Mouse (Mus musculus): ENCODE results near the gene Il6ra. TPM values are rescaled to one million over a fixed set of nuclear protein-coding genes. Genes with fewer than 3 reads are reported as not detected.
A peak's percentile ranks its signal among the peaks of the same experiment; 100 is the strongest.

Il6ra gene
- total and polyA plus RNA-seq, 2 experiments from 2014 or later, result 0.99 to 1.8 TPM

DNA sequence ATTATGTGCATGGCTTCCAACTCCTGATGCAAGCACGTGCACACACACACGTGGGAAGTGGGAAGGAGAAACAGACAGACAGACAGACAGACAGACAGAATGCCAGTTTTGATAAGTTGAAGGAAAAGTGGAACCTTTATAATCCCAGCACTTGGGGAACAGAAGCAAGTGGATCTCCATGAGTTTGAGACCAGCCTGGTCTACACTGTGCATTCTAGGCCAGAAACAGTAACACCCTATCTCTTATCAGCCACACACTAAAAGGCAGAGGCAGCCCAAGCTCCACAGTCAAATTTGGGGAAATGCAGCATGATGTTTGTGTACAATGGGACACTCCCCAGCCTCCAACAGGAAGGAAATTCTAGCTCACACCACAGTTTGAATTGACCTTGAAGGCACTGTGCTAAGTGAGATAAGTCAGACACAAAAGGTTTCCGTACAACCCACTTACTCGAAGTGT is 29.4 kb downstream of the Il6ra start:
- peaks cover 9% of the 10 kb centered on the region; the same call in 1 of the 2 replicates for H3K27me3 ChIP-seq (ENCODE audit: insufficient read depth, low read length)
- ATAC-seq (ENCODE audit: low FRiP score), result no peak
- no peaks in the 10 kb centered on the region for H3K9me3 ChIP-seq (ENCODE audit: low read length)
- 87% methylated on average over 4 of the region's 4 CpGs for WGBS
- no peak for TF ChIP-seq CTCF (IDR thresholded peaks at IDR 0.05)
- H3K4me2 ChIP-seq (ENCODE audit: low read depth, low read length, poor library complexity, severe bottlenecking), result no peak overlapping the region
- H3K27ac ChIP-seq (ENCODE audit: low read depth, low read length), result no peak overlapping the region
- no peaks in the 10 kb centered on the region for H3K36me3 ChIP-seq (ENCODE audit: insufficient read depth, low read length)
- no peak for DNase-seq (ENCODE audit: low spot score)
- no peak overlapping the region for H3K4me3 ChIP-seq (ENCODE audit: low read depth, low read length)
- no peaks in the 10 kb centered on the region for H3K4me1 ChIP-seq (ENCODE audit: insufficient read depth, low read length)
- H3K9ac ChIP-seq (replicated peaks; ENCODE audit: low read length, poor library complexity, severe bottlenecking), result no peak overlapping the region

DNA sequence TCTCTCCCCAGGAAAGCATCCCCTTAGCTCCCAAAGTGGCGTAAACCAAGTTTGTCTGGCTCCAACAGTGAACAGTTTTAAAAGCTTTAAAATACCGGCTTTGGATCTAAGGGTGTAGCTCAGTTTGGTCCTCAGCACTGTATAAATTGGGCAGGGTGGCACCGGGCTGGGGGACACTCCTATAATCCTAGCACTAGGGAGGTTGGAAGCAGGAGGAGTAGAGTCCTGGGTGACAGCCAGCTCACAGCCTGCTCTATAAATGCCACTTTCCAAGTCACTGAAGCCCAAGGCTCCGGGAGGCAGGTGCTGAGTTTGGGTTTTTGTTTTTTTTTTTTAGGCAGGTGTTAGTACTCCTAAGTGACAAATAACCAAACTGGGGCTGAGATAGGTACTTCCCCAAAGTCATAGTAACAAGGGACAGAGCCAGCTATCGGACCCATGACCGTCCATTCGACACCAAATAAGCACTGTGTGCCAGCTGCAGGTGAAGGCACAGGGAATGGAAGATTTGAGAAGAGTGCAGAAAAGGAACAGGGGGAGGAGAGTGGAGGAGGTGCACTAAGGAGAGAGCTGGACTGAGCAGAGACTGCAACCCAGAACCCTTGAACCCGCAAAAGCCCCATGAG is 30.3 kb downstream of the Il6ra start:
- H3K4me1 ChIP-seq (ENCODE audit: insufficient read depth, low read length), result no peaks in the 10 kb centered on the region
- no peak overlapping the region for H3K9ac ChIP-seq (replicated peaks; ENCODE audit: low read length, poor library complexity, severe bottlenecking)
- no peaks in the 10 kb centered on the region for H3K9me3 ChIP-seq (ENCODE audit: low read length)
- 73% methylated on average over 8 of the region's 8 CpGs for WGBS
- ATAC-seq (ENCODE audit: low FRiP score) (no peak), DNase-seq (ENCODE audit: low spot score) (no peak)
- H3K27me3 ChIP-seq (ENCODE audit: insufficient read depth, low read length), result peaks cover 9% of the 10 kb centered on the region; the same call in 1 of the 2 replicates
- H3K4me3 ChIP-seq (ENCODE audit: low read depth, low read length), result no peak overlapping the region
- no peak overlapping the region for H3K27ac ChIP-seq (ENCODE audit: low read depth, low read length)
- TF ChIP-seq CTCF (IDR thresholded peaks at IDR 0.05), result no peak
- no peak overlapping the region for H3K4me2 ChIP-seq (ENCODE audit: low read depth, low read length, poor library complexity, severe bottlenecking)
- H3K36me3 ChIP-seq (ENCODE audit: insufficient read depth, low read length), result no peaks in the 10 kb centered on the region

DNA sequence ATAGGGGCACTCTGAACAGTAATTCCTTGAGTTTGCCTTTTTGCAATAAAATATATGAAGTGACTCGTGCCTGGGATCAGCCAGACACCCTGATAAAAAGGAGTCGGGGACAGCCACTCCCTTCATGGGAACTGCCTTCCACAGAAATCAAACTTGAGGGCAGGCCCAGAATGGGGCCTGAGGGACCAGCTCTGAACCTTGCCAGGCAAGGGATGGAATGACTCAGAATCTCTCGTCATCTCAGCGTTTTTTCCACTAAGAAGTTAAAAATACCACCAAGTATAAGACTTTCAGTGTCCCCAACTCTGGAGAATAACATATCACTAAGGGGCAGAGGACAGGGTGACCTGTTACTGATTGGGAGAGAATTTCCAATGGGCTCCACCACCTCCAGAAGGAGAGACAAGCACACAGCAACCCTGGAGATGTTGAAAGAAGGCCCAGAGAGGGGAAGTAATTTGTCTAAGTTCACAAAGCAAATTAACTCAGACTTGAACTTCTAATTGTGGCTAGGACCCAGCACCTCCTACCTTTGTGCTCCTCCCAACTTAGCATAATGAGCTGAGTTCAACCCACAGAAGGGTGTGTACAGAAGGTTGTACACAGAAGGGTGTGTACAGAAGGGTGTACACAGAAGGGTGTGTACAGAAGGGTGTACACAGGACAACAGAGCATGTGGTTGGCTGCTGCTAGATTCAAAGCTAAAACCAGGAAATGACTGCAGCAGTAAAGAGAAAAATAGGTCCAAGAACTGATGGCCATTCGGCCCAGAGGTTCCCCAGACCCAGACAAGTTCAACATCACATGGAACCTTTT is 32.8 kb downstream of the Il6ra start:
- no peaks in the 10 kb centered on the region for H3K36me3 ChIP-seq (ENCODE audit: insufficient read depth, low read length)
- H3K9me3 ChIP-seq (ENCODE audit: low read length), result no peaks in the 10 kb centered on the region
- no peak for DNase-seq (ENCODE audit: low spot score)
- TF ChIP-seq CTCF (IDR thresholded peaks at IDR 0.05), result no peak
- no peaks in the 10 kb centered on the region for H3K4me1 ChIP-seq (ENCODE audit: insufficient read depth, low read length)
- H3K9ac ChIP-seq (replicated peaks; ENCODE audit: low read length, poor library complexity, severe bottlenecking), result no peak overlapping the region
- H3K27ac ChIP-seq (ENCODE audit: low read depth, low read length), result no peak overlapping the region
- WGBS, result 79% methylated on average over 5 of the region's 5 CpGs
- no peak overlapping the region for H3K4me2 ChIP-seq (ENCODE audit: low read depth, low read length, poor library complexity, severe bottlenecking)
- no peak for ATAC-seq (ENCODE audit: low FRiP score)
- peaks cover 13% of the 10 kb centered on the region; the same call in 1 of the 2 replicates for H3K27me3 ChIP-seq (ENCODE audit: insufficient read depth, low read length)
- no peak overlapping the region for H3K4me3 ChIP-seq (ENCODE audit: low read depth, low read length)

DNA sequence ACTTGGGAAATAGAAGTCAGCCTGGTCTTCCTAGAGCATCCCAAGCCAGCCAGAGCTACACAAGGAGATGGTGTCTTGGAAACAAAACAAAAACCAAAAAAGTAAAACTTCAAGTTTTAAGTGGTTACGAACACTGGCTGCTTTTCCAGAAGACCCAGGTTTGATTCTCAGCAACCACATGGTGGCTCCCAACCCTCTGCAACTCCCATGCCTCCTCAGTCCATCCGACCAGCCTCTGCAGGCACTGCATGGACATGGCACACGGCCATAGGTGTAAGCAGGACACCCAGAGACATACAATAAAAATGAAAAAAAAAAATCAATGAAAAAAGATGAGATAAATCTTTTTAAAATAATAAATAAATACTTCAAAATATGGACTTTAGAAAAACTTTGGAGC is 33.7 kb downstream of the Il6ra start:
- no peak overlapping the region for H3K4me2 ChIP-seq (ENCODE audit: low read depth, low read length, poor library complexity, severe bottlenecking)
- DNase-seq (ENCODE audit: low spot score) (no peak), ATAC-seq (ENCODE audit: low FRiP score) (no peak)
- peak; percentile 14; the same call in 1 of the 2 replicates for TF ChIP-seq CTCF (IDR thresholded peaks at IDR 0.05)
- 72% methylated on average over 3 of the region's 3 CpGs for WGBS
- no peak overlapping the region for H3K27ac ChIP-seq (ENCODE audit: low read depth, low read length)
- H3K36me3 ChIP-seq (ENCODE audit: insufficient read depth, low read length), result no peaks in the 10 kb centered on the region
- H3K4me3 ChIP-seq (ENCODE audit: low read depth, low read length), result no peak overlapping the region
- H3K4me1 ChIP-seq (ENCODE audit: insufficient read depth, low read length), result no peaks in the 10 kb centered on the region
- peaks cover 13% of the 10 kb centered on the region; the same call in 1 of the 2 replicates for H3K27me3 ChIP-seq (ENCODE audit: insufficient read depth, low read length)
- H3K9me3 ChIP-seq (ENCODE audit: low read length), result no peaks in the 10 kb centered on the region
- H3K9ac ChIP-seq (replicated peaks; ENCODE audit: low read length, poor library complexity, severe bottlenecking), result no peak overlapping the region

DNA sequence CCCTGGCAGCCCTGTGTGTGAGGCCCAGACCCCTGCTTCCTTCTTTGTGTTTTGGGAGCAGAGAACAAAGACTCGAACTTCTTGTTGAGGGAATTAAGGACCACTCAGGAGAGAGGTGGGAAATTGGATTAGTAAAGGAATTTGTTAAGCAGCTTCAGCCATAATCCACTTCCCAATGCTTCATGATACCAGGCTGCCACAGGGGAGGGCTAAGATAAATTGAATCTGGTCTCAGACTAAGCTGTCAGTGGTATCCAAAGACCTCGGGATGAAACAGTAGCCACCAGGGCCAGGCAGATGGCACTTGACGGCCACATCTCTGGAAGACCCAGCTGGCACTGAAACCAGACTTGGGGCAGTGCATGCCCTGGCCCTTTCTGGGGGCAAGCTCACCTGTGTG is 34.5 kb downstream of the Il6ra start:
- H3K9me3 ChIP-seq (ENCODE audit: low read length), result no peaks in the 10 kb centered on the region
- ATAC-seq (ENCODE audit: low FRiP score), result no peak
- H3K4me2 ChIP-seq (ENCODE audit: low read depth, low read length, poor library complexity, severe bottlenecking), result no peak overlapping the region
- WGBS, result 7% methylated on average over 3 of the region's 3 CpGs
- H3K36me3 ChIP-seq (ENCODE audit: insufficient read depth, low read length), result no peaks in the 10 kb centered on the region
- no peak overlapping the region for H3K4me3 ChIP-seq (ENCODE audit: low read depth, low read length)
- H3K9ac ChIP-seq (replicated peaks; ENCODE audit: low read length, poor library complexity, severe bottlenecking), result no peak overlapping the region
- no peak overlapping the region for H3K27ac ChIP-seq (ENCODE audit: low read depth, low read length)
- no peak for TF ChIP-seq CTCF (IDR thresholded peaks at IDR 0.05)
- DNase-seq (ENCODE audit: low spot score), result no peak
- peaks cover 13% of the 10 kb centered on the region; the same call in 1 of the 2 replicates for H3K27me3 ChIP-seq (ENCODE audit: insufficient read depth, low read length)
- no peaks in the 10 kb centered on the region for H3K4me1 ChIP-seq (ENCODE audit: insufficient read depth, low read length)

DNA sequence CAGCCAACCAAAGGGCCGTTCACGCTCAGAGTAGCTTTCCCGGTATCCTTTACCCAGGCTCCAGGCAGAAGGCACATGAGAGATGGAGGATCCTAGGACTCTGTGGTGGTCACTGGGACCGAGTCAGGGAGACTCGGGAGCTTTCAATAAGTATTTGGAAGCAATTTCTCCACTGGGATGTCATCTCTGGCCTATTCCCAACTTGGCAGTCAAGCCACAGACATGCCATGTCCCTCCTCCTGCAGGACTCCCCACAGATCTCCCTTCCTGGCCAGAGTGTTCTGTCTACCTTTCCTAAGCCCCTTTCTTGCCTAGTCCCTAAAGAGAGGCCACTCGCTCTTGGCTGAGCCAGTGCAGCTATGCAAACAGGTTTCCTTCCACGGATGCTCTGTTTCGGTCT is 35.9 kb downstream of the Il6ra start:
- 64% methylated on average over 8 of the region's 8 CpGs for WGBS
- Histone ChIP-seq H3K9ac (replicated peaks; ENCODE audit: low read length, poor library complexity, severe bottlenecking) (no peak overlapping the region), H3K4me1 (ENCODE audit: insufficient read depth, low read length) (no peaks in the 10 kb centered on the region), H3K4me3 (ENCODE audit: low read depth, low read length) (no peak overlapping the region), H3K27ac (ENCODE audit: low read depth, low read length) (no peak overlapping the region), H3K27me3 (ENCODE audit: insufficient read depth, low read length) (peaks cover 13% of the 10 kb centered on the region; the same call in 1 of the 2 replicates), H3K4me2 (ENCODE audit: low read depth, low read length, poor library complexity, severe bottlenecking) (no peak overlapping the region), H3K36me3 (ENCODE audit: insufficient read depth, low read length) (no peaks in the 10 kb centered on the region), H3K9me3 (ENCODE audit: low read length) (no peaks in the 10 kb centered on the region)
- TF ChIP-seq CTCF (IDR thresholded peaks at IDR 0.05), result no peak
- no peak for DNase-seq (ENCODE audit: low spot score)
- no peak for ATAC-seq (ENCODE audit: low FRiP score)
